Mouse (Mus musculus): ENCODE data around the gene Gm11733.

Gm11733 gene

DNA sequence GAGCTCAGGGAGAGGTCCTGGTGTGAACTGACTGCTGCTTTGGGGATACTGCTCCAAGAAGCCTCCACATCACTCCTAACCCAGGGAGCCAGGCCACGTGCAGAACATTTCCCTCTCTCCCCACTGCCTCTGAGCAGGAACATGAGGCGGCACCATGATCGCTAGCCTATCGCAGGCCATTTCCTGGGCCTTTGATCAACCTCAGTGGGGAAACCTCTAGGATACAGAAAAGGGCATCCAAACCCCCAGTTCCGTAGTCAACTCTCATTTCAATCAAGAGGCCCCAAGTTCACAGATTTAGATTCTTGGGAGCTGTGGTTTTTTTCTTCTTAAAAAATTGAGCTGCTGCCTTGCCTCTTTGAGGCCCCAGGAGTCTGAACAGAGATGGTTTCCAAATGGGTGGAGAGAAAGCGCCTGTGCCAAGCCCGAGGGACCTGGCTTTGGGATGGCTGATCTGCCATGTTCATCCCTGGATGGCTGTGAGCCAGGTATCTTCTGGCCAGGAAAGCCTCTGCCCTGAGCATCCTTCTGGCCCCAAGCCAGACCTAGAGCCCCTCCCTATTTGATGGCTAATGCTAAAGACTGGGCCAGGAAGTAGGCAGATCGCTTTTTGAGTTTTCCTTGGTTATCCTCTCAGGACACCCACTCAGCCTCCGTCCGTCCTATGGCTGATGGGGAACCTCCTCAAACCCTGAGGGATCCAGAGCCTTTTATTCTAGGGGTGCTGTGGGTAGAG lies 5.7 kb upstream of the Gm11733 start:
- DNase-seq (ENCODE audit: low read depth, low spot score): no peak

DNA sequence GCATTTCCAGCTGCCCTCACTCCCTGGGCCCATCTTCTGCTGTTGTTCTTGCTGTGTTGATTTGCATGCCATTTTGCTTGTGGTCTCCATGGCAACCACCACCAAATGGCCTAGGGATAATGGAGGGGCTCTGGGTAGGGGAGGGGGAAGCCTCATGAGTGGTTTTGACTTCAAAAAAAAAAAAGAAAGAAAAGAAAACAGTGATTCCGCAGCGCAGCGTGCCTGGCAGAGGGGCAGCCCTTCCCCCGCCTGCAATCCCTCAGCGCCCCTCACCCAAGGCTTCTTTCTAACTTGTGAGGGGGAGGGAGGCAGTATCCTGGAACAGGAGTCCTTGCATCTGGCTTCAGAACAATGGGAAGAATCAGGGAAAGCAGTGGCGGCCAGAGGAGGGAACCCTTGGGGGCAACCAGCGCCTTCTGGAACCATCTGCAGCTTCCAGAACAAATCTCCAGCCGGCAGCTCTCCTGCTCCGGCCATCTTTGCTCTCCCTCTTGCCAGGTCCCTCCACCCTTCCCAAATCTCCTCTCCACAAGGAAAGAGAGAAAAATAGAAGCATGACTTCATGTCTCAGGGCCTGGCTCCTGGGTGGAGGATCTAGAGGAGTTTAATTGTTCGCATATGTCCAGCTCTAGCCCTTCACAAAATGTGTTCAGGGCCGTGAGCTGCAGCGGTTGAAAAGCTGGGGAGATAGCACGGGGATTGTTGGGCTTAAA lies 5.0 kb upstream of the Gm11733 start:
- peak; percentile 90 for DNase-seq (ENCODE audit: low read depth, low spot score)

DNA sequence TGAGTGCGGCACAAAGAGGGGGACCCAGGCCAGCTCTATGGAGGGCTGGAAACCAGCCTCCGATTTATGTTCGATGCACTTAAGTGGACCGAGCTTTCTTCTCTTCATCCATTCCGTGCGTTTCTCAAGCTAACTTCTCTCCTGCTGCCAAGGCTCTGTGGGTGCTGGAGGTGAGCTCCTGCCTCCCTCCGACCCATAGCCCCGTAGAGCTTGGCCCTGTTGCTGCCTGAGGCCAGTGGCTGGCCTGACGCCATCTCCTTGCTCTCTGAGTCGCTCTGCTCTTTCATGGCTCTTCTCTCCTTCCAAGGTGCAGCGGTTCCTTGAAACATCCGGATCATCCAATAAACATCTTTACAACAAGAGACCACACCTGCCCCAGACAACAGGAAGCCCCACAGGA lies 4.4 kb upstream of the Gm11733 start:
- no peak for DNase-seq (ENCODE audit: low read depth, low spot score)

DNA sequence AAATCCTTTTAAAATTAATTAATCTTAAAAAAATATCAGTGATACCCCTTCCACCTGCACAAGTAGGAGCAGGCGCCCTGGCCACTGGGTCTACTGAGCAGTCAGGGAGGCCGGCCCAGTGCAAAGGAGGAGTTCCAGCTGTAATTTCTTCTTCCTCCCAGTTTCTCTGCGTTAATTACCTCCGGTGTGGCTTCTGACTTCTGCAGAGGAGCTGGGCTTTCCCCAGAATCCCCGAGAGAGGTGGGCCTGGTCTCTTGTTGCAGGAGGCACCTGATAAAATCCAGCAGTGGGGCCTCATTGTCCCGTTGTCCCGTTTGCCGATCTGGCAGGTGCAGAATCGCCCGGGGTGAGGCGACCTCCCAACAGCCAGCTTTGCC lies 1.9 kb upstream of the Gm11733 start:
- DNase-seq (ENCODE audit: low read depth, low spot score): peak; percentile 35

DNA sequence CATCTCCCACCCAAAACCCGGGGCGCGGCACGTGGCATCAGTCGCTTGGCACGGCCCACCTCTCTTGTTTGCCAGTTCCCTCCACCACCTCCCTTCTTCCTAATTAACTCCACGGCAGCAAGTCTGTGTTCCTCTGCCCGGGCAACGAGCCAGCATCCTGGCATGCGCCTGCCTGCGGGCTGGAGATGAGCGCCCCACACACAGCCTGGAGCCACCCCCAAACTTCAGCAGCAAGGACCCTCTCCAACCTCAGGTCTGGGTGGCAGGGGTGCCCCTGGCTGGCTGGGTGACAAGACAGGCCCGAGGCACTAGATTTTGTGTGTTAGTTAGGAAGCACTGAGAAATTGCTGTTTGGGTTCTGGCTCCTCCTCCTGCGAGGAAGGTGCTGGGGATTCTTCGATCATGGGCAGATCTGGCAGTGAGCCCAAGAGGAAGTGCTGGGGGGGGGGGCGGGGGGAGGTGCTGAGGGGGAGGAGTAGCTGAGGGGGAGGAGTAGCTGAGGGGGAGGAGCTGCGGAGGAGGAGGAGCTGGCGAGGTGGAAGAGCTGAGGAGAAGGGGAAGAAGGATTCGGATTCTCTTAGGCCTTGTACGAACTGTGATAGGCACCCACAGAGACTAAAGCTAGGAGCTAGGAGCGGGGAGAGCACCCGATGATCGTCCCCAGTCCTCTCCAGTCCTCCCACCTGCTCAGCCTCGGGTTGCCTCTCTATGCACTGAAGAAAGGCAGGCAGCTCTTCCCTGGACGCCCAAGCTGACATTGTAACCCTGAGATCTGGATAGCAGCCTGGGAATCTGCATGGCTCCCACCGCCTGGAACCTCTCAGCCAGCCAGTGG lies 1.3 kb upstream of the Gm11733 start:
- DNase-seq (ENCODE audit: low read depth, low spot score): peak; percentile 89

DNA sequence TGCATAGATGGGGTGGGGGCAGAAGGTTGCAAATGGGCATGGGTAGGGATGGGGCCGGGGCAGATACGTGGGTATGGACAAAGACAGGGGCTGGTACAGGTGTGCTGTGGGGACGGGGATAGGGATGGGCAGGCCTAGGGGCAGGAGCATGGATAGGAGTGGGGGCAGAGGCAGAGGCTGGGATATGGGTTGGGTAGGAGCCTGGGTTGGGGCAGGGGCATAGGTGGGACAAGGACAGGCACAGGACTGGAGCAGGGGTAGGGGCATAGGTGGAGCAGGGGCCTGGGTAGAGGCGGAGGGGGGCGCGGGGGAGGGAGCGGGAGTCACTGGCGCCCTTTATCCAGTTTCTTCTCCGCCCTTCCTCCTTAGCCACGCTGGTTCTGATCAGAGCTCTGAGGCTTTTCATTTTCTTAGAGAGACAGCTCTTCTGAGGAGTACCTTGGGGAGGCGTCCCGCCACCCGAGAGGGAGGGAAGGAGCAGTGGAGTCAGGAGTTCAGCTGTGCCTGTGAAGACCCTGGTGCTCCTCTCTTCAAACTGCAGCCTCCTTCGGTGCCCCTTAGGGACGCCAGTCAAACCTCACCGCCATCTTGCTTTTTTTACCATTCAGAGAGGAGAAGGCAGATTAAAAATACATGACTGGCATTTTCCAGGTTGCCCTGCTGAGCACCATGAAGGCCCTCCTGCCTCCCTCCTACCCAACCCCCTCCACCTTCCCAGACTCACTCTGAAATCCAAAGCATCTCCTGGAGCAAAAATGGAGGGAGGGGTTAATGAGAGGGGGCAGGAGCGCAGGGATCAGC lies 7.4 kb downstream of the Gm11733 start:
- no peak for DNase-seq (ENCODE audit: low read depth, low spot score)

DNA sequence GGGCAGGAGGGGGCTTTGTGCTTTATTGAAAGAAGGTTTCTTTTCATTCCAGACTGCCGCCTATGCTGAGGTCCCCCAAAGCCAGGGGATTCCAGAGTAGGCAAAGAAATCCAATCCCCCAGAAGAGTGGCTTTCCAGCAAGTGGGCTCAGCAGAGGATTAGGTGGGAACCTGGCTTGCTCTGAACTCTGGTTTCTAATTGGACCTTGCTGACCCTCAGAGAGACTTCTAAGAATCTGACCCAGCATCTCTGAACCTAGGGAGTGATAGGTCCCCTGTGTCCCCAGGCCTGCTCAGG lies 8.0 kb downstream of the Gm11733 start:
- DNase-seq (ENCODE audit: low read depth, low spot score): no peak

DNA sequence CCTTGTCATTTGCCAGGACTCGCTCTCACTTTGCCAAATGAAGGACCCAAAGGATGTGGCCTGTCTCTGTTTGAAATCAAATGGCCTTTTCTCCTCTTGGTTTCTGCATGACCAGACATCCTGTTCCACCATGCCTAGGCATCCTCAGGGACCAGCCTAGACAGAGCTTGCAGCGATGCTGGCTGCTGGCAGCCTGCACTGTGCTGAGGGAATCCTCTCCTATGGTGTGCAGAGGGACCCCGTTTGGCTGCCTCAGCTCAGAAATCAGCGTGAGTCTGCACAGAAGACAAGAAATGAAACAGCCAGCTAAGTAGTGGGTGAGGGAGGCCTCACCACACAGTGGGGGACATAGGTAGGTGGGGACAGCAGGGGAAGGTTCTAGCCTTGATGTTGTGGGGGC lies 12.6 kb downstream of the Gm11733 start:
- no peak for DNase-seq (ENCODE audit: low read depth, low spot score)

DNA sequence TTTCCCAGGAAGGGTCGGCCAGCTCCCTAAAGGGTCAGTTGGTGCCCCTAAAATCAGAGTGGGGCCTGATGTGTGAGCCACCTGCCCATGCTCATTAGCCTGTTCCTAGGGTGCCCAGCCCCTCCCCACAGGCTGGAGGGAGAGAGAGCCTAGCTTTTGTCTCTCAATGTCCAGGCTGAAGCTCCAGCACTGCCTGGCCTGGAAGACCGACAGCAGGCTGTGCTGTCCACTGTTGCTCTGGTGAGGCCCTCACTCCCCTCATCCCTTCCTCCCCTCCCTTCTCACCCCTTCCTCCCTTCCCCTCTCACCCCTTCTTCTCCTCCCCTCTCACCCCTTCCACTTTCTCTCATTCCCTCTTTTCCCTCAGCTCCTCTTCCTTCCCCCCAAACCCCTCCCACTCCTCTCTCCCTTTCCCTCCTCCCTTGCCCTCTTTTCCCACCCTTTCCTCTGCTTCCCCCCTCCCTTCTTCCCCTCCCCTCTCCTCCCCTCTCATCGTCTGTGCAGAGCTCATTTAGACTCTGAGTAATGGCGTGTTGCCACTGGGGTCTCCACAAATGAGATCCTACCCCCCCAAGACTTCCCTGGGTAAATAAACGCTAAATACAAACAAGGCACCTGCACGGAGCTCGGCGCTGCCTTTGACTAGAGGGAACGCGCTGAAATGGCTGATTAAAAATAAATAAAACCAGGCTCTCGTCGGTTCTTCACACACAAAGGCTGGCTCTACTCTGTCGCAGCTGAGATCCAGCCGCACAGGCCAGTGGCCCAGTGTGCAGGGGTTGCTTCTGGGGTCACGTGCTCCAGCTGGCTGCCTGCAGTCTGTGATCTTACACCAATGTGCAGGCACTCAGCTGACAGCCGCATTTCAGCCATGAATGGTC lies 13.3 kb downstream of the Gm11733 start:
- no peak for DNase-seq (ENCODE audit: low read depth, low spot score)

DNA sequence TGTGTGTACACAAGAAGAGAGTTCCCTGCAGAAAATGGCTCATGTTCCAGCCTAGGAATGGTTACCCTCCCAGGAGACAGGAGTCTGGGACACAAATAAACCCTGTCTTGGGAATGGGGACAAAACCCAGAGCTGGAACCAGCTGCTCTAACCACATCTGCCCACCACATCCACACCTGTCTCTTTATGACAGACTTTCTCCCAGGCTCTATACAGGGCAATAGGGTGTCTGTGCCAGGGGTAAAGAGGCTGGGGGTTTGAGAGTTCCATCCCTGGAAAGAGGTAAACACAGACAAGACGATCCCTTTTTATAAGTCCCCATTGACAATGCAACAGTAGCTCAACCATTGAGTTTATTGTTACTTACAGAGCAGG lies 14.0 kb downstream of the Gm11733 start:
- DNase-seq (ENCODE audit: low read depth, low spot score): no peak

DNA sequence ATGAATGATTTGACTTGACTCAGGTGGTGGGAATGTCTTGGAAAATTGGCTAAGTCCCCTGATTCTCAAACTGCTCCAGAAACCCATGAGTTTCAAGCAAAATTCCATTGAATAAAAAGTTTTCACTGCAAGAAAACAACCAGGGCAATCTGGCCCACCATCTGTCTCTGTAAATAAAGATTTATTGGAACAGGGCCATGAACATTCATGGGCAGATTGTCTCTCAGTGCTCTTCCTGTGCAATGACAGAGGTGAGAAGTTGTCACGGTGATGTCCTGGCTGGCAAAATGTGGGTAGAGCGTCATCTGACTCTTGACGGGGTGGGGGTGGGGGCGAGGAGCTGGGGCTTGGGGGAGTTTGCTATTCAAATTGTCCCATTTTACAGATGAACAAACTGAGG lies 24.8 kb downstream of the Gm11733 start:
- no peak for DNase-seq (ENCODE audit: low read depth, low spot score)

DNA sequence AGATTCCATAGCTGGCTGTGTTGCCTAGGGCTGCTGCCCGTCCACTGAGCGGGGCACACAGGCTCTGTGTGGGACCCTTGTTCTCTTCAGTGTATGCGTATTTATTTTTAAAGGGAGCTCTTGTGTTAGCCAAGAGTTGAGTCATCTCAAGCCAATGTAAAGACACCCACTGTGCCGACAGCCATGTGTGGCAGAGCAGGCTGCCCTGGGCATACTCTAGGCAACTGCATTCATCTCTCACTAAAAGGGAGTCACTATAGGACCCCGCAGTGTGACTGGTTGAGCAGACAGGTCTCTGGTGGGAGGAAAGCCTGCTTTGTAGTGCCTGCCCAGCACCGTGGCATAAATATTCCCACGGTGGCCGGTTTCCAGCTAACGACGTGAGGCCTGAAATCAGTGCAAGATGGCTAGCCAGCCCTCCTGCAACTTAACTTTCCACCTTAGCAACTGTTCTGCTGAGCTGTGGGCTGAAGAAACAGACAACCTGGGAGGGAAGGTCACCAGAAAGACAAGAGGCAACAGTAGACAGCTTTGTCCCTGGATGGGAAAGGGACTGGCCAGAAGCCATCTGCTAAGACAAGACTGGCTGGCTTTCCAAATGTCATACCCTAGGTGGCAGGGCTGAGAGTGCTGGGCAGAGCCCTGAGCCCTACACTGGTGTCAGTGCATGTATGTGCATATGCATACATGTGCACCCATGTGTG lies 31.7 kb downstream of the Gm11733 start:
- no peak for DNase-seq (ENCODE audit: low read depth, low spot score)

DNA sequence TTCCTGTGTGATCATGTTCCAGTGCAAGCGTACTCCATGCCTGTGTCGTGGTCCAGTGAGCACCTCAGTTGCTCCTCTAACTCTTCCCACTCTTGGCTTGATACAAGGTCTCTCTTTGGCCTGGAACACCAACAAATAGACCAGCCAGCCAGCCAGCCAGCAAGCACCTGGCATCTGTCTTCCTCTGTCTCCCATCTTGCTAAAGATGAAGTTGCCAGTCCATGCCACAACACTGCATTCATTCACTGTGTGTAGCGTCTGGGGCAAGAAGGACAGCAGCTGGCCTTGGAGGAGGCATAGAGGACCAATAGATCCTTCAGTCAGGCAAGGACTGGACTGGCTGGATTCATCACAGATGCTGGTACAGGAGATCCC lies 32.2 kb downstream of the Gm11733 start:
- DNase-seq (ENCODE audit: low read depth, low spot score): no peak

DNA sequence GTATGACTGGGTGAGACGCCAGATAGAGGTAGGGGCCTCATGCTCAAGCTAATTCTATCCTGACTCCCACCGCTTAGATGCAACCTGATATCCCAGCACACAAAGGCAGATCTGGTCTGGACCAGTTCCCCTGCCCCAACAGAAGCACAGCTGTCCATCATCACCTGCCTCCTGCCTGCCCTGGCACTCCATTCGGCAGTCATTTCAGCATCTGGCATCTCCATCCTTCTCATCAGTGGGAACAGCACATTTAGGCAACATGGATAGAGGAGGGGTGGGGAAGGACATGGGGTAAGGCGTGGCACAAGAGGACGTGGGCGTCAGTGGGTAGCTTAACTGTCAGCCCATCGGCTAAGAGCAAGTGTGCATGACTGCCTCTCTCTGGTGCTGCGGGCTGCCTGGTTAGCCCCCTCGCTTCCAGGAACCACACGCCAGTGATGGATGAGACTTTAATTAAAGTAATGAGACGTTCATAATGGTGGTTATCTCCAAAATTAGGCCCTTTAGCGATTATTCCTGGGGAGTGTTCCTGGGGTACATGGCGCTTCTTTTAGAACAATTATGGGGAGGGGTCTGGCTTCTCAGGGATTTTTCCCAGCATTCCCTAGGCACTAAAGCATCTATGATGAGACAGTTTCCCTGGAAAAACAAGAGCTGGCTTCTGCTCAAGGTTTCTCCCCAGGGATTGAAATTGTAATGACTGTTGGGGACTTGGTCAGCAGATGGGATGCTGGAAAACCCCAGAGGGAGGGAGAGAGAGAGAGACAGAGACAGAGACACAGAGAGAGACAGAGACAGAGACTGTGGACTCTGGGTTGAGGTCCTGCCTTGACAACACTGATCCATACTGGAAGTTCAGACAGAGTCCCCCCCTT lies 38.0 kb downstream of the Gm11733 start:
- DNase-seq (ENCODE audit: low read depth, low spot score): peak; percentile 52

DNA sequence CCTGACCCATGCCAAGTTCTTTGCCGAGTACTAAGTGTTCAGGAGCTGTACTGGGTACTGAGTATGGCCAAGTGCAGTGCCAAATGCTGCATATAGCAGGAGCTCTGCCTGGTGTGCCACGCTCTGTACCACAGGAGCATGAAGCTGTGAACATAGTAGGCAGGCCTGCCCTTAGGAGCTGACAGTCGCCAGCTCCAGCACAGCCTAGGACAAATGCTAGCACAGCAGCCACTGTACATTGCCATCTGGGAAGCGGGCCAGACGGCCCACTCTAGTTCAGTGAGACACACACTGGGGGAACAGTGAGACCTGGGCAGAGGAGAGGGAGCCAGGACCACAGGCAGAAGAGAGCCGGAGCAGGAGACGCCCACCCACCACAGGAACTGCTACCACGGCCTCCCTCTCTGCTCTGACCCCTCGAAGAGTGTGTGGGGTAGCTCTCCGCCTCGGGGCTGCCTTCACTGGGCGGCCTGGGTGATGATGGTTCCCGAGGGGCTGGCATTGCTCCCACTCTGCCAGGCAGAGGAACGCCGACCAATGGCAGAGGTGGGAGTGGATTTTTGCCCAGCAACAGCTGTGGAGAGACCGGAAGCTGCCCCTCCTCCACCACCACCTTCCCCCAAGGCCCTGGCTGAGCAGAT lies 38.8 kb downstream of the Gm11733 start:
- peak; percentile 36 for DNase-seq (ENCODE audit: low read depth, low spot score)

DNA sequence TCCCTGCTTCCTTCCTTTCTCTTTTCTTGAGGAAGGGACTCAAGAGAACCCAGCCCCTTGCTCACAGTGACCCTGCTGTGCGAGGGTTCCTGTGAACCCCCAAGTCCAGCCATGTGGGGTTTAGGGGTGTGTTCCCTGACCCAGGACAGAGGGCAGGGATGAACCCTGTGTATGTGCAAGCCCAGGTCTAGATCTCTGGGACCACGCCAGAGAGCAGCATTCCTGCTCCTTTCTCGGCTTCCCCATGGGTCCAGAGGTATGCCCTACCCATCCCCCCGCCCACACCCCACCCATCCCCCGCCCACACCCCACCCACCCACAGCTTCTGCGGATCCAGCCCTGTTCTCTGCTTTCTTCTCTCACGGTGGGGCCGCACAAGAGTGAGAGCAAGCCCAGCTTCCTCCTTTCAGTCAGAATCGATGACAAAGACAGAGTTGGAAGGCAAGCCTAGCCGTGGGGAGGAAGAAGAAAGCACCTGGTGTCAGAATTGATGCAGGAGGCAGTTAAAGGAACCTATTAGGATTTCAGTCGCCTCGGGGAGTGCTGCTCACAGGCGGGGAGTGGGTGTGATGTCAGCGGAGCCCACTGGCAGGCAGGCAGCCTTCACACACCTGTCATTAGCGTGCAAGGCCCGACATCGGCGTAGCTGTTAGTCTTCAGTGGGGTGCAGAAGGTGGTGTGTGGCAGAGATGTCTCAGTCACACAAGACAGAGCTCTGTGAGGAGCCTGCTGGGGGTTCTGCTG lies 41.6 kb downstream of the Gm11733 start:
- peak; percentile 95 for DNase-seq (ENCODE audit: low read depth, low spot score)

DNA sequence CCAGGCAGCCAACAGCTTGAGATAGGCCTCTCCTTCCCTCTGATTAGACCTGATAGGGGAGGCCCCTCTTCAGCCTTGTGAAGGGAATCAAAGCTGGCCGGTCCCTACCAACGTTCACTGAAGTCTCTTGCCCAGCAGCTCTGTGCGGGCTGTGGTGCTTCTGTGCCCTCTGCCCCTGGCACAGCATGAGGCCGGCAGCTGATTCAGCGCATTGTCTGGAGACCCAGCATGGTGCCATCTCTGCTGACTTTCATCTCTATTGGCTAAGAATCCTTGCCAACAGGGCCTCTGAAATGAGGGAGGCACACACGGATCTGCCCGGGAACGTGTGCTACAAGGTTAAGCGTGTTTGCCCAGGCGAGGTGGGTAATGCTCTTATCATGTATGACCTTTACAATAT lies 48.2 kb downstream of the Gm11733 start:
- DNase-seq (ENCODE audit: low read depth, low spot score): no peak

DNA sequence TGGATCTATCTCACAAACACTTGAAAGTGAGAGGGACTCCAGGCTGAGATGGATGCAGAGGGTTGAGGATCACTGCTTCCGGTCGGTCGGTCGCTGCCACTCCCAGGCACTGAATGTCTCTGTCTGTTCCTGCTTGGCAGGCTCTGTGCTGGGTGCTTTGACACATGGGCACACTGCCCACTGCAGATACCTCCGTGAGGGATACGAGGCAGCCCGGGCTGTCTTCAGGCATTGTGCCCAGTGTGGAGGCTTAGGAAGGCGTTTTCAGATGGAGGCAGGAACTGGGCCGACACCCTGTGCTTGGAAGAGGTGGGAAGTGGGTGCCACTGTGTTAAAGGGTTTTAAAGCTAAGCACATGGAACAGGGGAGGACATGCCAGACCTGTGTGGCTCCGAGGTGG lies 50.7 kb downstream of the Gm11733 start:
- DNase-seq (ENCODE audit: low read depth, low spot score): no peak
